Mouse (Mus musculus): Measurements from ENCODE around the gene Tbc1d32. TPM values are rescaled to one million over a fixed set of nuclear protein-coding genes. Genes with fewer than 3 reads are reported as not detected.

The Tbc1d32 gene
- polyA plus RNA-seq, 1 experiment from 2014 or later, result 3.5 TPM

GRCm38 (mm10) chr10:55978001-55978400, 250.5 kb downstream of the Tbc1d32 start:
- no peak overlapping the region for H3K4me2 ChIP-seq (replicated peaks)
- no peak overlapping the region for H3K27ac ChIP-seq
- H3K36me3 ChIP-seq, result no peaks in the 10 kb centered on the region
- H3K9me3 ChIP-seq, result no peaks in the 10 kb centered on the region
- H3K9ac ChIP-seq, result no peak overlapping the region
- no peaks in the 10 kb centered on the region for H3K27me3 ChIP-seq
- no peak for ATAC-seq (ENCODE audit: low FRiP score, low read depth)
- 84% methylated on average over 7 of the region's 7 CpGs for WGBS
- no peak overlapping the region for H3K4me3 ChIP-seq
- H3K4me1 ChIP-seq, result no peaks in the 10 kb centered on the region

Other genes starting within 250 kb of the Tbc1d32 start
- 7.3 and 7.6 TPM in 2 replicates for gene Msl3l2, start 121.8 kb downstream of the Tbc1d32 start, polyA plus RNA-seq (2015; fragmentation: Nextera tagmentation; extraction: Ambion mirVana)
- 226 and 241 TPM in 2 replicates for gene Gja1, start 148.6 kb upstream of the Tbc1d32 start, polyA plus RNA-seq (2015; fragmentation: Nextera tagmentation; extraction: Ambion mirVana)